In the genomic region with DNA sequence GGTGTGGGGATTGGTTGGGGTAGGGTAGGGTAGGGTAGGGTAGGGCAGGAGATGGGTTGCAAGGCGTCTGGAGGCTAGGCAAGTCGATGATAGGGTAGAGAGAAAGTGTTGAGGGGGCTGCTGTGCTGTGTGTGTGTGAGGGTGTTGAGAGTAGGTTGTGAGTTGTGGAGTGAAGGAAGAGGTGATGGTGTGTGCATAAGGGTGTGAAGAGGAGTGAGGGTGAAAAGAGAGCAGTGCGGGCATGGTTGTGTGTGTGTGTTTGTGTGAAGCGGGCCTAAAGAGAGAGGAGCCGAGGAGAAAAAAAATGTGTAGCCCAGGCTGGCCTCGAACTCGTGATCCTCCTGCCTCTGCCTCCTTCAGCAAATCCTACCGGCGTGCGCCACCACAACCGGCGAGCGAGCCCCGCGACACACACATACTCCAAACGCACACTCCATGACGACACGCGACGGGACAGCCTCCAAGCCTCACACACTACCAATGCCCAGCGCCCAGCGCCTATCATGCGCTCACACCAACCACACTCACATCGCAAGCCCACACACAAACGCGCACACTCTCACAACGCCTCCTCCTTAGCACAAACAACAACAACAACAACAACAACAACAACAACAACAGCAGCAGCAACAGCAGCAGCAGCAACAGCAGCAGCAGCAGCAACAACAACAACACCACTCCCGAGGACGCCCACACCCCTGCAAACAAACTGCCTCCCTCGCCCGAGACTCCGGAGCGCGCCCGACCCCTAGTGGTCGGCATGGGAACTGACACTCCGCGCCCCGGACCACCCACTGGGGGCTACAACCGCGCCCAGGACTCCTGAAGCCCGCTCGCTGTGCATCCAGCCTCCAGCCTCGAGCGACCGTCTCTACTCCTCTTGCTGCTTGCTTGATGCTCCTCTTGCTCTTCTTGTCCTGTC, we compare ENCODE assay signal across 8 mouse cellular contexts. TPM values are rescaled to one million over a fixed set of nuclear protein-coding genes. Genes with fewer than 3 reads are reported as not detected.
DNase-seq lines count a peak whose midpoint lies in the region; ATAC-seq and TF ChIP-seq lines count a peak whose summit lies in the region.

No protein-coding gene starts in this region.

- peak overlapping the region; percentile 72 for H3K9ac ChIP-seq in hindbrain, embryonic 16.5 days (ENCODE audit: low read depth, low read length)

- intact Hi-C loops in left cerebral cortex, adult 2 months (cut with DNase I), result no loop called here

- TF ChIP-seq CTCF in left cerebral cortex, adult 2 months (IDR thresholded peaks at IDR 0.05), result peak; percentile 98

- ATAC-seq in hindbrain, embryonic 16.5 days, result peak; percentile 99
- peak; percentile 99 for ATAC-seq in megakaryocyte, adult 5-6 weeks (ENCODE audit: poor library complexity, severe bottlenecking)

- peak; percentile 76 for DNase-seq in WW6 (ENCODE audit: low read depth, low spot score)
- peak; percentile 100 for DNase-seq in cerebellum, postnatal 4 days (ENCODE audit: low spot score in 2 of 2)
- DNase-seq in gastrocnemius, adult 18-20 months (ENCODE audit: low spot score), result peak; percentile 94
- peak; percentile 100 for DNase-seq in left cerebral cortex, adult 2 months (ENCODE audit: extremely low spot score in 1 of 2, low spot score in 2 of 2)
- peak; percentile 100 for DNase-seq in right cerebral cortex, adult 2 months (ENCODE audit: low spot score in 2 of 2)
- peak; percentile 92 for DNase-seq in urinary bladder, postnatal 14 days (ENCODE audit: low spot score)

- H3K9me3 ChIP-seq in hindbrain, embryonic 16.5 days (ENCODE audit: control insufficient read depth, low read length), result no peaks in the 10 kb centered on the region

- WGBS in hindbrain, embryonic 16.5 days, result 3% methylated on average over 46 of the region's 46 CpGs

- H3K4me1 ChIP-seq in hindbrain, embryonic 16.5 days (ENCODE audit: control insufficient read depth, insufficient read depth, low read depth, low read length), result no peaks in the 10 kb centered on the region

- no peaks in the 10 kb centered on the region for H3K36me3 ChIP-seq in hindbrain, embryonic 16.5 days (ENCODE audit: control insufficient read depth, insufficient read depth, low read length)

- peak overlapping the region; percentile 63 for H3K27ac ChIP-seq in hindbrain, embryonic 16.5 days (ENCODE audit: low read depth, low read length)
- H3K27ac ChIP-seq in left cerebral cortex, adult 2 months, result peak overlapping the region; percentile 53

- peak overlapping the region; percentile 66 for H3K4me2 ChIP-seq in hindbrain, embryonic 16.5 days (ENCODE audit: low read length)

- H3K4me3 ChIP-seq in hindbrain, embryonic 16.5 days (ENCODE audit: low read length), result peak overlapping the region; percentile 60
- H3K4me3 ChIP-seq in left cerebral cortex, adult 2 months, result peak overlapping the region; percentile 58

- no peaks in the 10 kb centered on the region for H3K27me3 ChIP-seq in hindbrain, embryonic 16.5 days (replicated peaks; ENCODE audit: control insufficient read depth, insufficient read depth, low read length)

RNA-seq across cellular contexts. Expression of gene Ezh2, which starts 55.6 kb away (rescaled TPM):
- 1 to 10 TPM; 5.7 to 6.4 TPM for total RNA-seq in gastrocnemius, adult 18-20 months (2021)
- 45.9 and 46.5 TPM in 2 replicates for polyA plus RNA-seq in hindbrain, embryonic 16.5 days (2015; fragmentation: Nextera tagmentation; extraction: Ambion mirVana)
- 10 to 100 TPM; 11.3 to 13.5 TPM for total RNA-seq in left cerebral cortex, adult 2 months (2021)
- total RNA-seq in megakaryocyte, adult 5-6 weeks (2015), result 181 and 207 TPM in 2 replicates
- 125 and 151 TPM in 2 replicates for total RNA-seq in megakaryocyte, adult 5-6 weeks (2017)

Comparison
In these comparisons a context has a peak if more than half of its experiments do, and no peak if none do; other contexts are left out.
1. Peak in every context shown above with its lines: DNase-seq, ATAC-seq, H3K4me3 ChIP-seq and H3K27ac ChIP-seq.
2. RNA of gene Ezh2, which starts 55.6 kb away (total RNA-seq): 125 to 207 TPM in megakaryocyte, adult 5-6 weeks; 11.3 to 13.5 TPM in left cerebral cortex, adult 2 months and 5.7 to 6.4 TPM in gastrocnemius, adult 18-20 months; every median in the first group is over 4 times any median in the second.